Mouse (Mus musculus) midbrain, postnatal 0 days (tissue): ENCODE data around the gene Vmn1r4. TPM values are rescaled to one million over a fixed set of nuclear protein-coding genes. Genes with fewer than 3 reads are reported as not detected.

ENCODE experiments used
- ATAC-seq: fragments of 200-750 bp; cut with Nextera tagmentation; 2 replicates; pipeline ENCODE4 v1.8.0; 2017; ENCODE audit warnings: moderate number of reproducible peaks, mild to moderate bottlenecking, moderate TSS enrichment, moderate library complexity; ENCODE audit not compliant: low FRiP score
- DNase-seq: peaks from one replicate; pipeline ENCODE4 v3.0.0-alpha.2; 2015; ENCODE audit warnings: low spot score
- H3K27ac ChIP-seq: fragments of 300-500 bp; sonication (generic); 2 replicates; pipeline ENCODE4 v1.5.1; 2014; ENCODE audit warnings: low read depth, mild to moderate bottlenecking, low read length, mixed read lengths
- H3K27me3 ChIP-seq: fragments of 300-500 bp; sonication (generic); 2 replicates; pipeline ENCODE4 v1.6.1; 2014; ENCODE audit warnings: low read length, control low read depth, mixed read lengths; ENCODE audit not compliant: insufficient read depth
- H3K36me3 ChIP-seq: fragments of 300-500 bp; sonication (generic); 2 replicates; pipeline ENCODE4 v1.6.1; 2014; ENCODE audit warnings: low read length, control low read depth, mixed read lengths; ENCODE audit not compliant: insufficient read depth
- H3K4me1 ChIP-seq: fragments of 300-500 bp; sonication (generic); 2 replicates; pipeline ENCODE4 v1.6.1; 2014; ENCODE audit warnings: mild to moderate bottlenecking, control low read depth, antibody characterized with exemption, low read length, mixed read lengths; ENCODE audit not compliant: insufficient read depth
- H3K4me2 ChIP-seq: fragments of 300-500 bp; sonication (generic); 2 replicates; pipeline ENCODE4 v1.6.1; 2014; ENCODE audit warnings: low read depth, mild to moderate bottlenecking, low read length, mixed read lengths; ENCODE audit not compliant: poor library complexity, severe bottlenecking
- H3K4me3 ChIP-seq: fragments of 300-500 bp; sonication (generic); 2 replicates; pipeline ENCODE4 v1.5.1; 2014; ENCODE audit warnings: low read depth, mild to moderate bottlenecking, low read length, moderate library complexity
- H3K9ac ChIP-seq: fragments of 300-500 bp; sonication (generic); replicated peaks from 2 replicates; pipeline ENCODE4 v1.6.1; 2014; ENCODE audit warnings: mild to moderate bottlenecking, low read length, moderate library complexity, mixed read lengths; ENCODE audit not compliant: poor library complexity, severe bottlenecking
- H3K9me3 ChIP-seq: fragments of 300-500 bp; sonication (generic); 2 replicates; pipeline ENCODE4 v1.6.1; 2016; ENCODE audit warnings: low read length, control low read depth
- CTCF ChIP-seq: IDR thresholded peaks from 2 replicates; pipeline ENCODE4 v1.5.1; 2016; ENCODE audit warnings: antibody characterized with exemption, mild to moderate bottlenecking
- WGBS: fragments of 180-500 bp; shearing (Covaris S2); extraction: QIAGEN DNeasy Blood & Tissue Kit; methylation state at CpG from one replicate; pipeline ENCODE4 v1.1.7; 2014; 5-methylcytosine and 5-hydroxymethylcytosine counted together
- polyA plus RNA-seq: library from polyadenylated mRNA; unstranded; fragments of >200 nt; fragmentation: Nextera tagmentation; extraction: Ambion mirVana; gene quantifications from 2 replicates; pipeline ENCODE4 v1.2.1, GENCODE M21; 2015
- total RNA-seq: library from RNA; depleted of rRNA; stranded (reverse); fragments of >200 nt; gene quantifications from 2 replicates; pipeline ENCODE4 v1.2.3, GENCODE M21; 2014; rRNA removed

Gene Vmn1r4
- total RNA-seq, result 0.33 and 1.7 TPM in 2 replicates
- 0.46 and 0.88 TPM in 2 replicates for polyA plus RNA-seq

- WGBS, result 4% methylated on average over 64 of the region's 64 CpGs
- ATAC-seq (peak; percentile 97), DNase-seq (peak; percentile 98)
- H3K9ac ChIP-seq, result peak within 1 kb of the TSS; percentile 81
- peak within 1 kb of the TSS; percentile 89 for H3K27ac ChIP-seq
- peak within 1 kb of the TSS; percentile 71 for H3K4me3 ChIP-seq
- H3K36me3 ChIP-seq, result no peaks in the 10 kb centered on the region
- TF ChIP-seq CTCF, result no peak; the same call in 1 of the 2 replicates
- 0 out of 2 replicates have a peak, but pooled peaks cover 4% of the 10 kb centered on the region for H3K27me3 ChIP-seq
- 0 out of 2 replicates have a peak, but pooled peaks cover 4% of the 10 kb centered on the region for H3K4me1 ChIP-seq
- no peaks in the 10 kb centered on the region for H3K9me3 ChIP-seq
- H3K4me2 ChIP-seq, result peak within 1 kb of the TSS; percentile 53
Observed at GRCm38 (mm10) chr6:56923726-56924707, at the start of gene Vmn1r4, which contains the start of gene Nt5c3. Vmn1r4 (plus strand) TSS chr6:56924015. Nt5c3 (minus strand) TSS chr6:56923932.

GRCm38 (mm10) chr6:56876870-56877269 lies 46.9 kb upstream of the Vmn1r4 start:
- no peak for TF ChIP-seq CTCF
- DNase-seq (no peak), ATAC-seq (no peak)
- Histone ChIP-seq H3K4me1 (no peaks in the 10 kb centered on the region), H3K9ac (no peak overlapping the region), H3K36me3 (peaks cover 13% of the 10 kb centered on the region), H3K4me3 (no peak overlapping the region), H3K27me3 (no peaks in the 10 kb centered on the region), H3K27ac (no peak overlapping the region), H3K9me3 (no peaks in the 10 kb centered on the region), H3K4me2 (no peak overlapping the region)
- WGBS, result 95% methylated on average over 4 of the region's 4 CpGs

- Histone ChIP-seq H3K9ac (no peak overlapping the region), H3K27ac (no peak overlapping the region), H3K36me3 (peaks cover 18% of the 10 kb centered on the region), H3K4me3 (no peak overlapping the region), H3K9me3 (no peaks in the 10 kb centered on the region), H3K4me2 (no peak overlapping the region), H3K27me3 (no peaks in the 10 kb centered on the region), H3K4me1 (no peaks in the 10 kb centered on the region)
- ATAC-seq (no peak), DNase-seq (no peak)
- 93% methylated on average over 8 of the region's 8 CpGs for WGBS
- peak; percentile 23; the same call in 1 of the 2 replicates for TF ChIP-seq CTCF
Observed at GRCm38 (mm10) chr6:56877985-56878384, 45.8 kb upstream of the Vmn1r4 start.

- Histone ChIP-seq H3K9me3 (no peaks in the 10 kb centered on the region), H3K27ac (no peak overlapping the region), H3K4me2 (no peak overlapping the region), H3K36me3 (peaks cover 26% of the 10 kb centered on the region), H3K4me1 (no peaks in the 10 kb centered on the region), H3K27me3 (no peaks in the 10 kb centered on the region), H3K4me3 (no peak overlapping the region), H3K9ac (no peak overlapping the region)
- DNase-seq (no peak), ATAC-seq (peak; percentile 18; the same call in 1 of the 2 replicates)
- no peak for TF ChIP-seq CTCF
- 72% methylated on average over 1 of the region's 1 CpGs for WGBS
Observed at GRCm38 (mm10) chr6:56879352-56879955, 44.4 kb upstream of the Vmn1r4 start.

GRCm38 (mm10) chr6:56888561-56888960 lies 35.3 kb upstream of the Vmn1r4 start:
- 95% methylated on average over 6 of the region's 6 CpGs for WGBS
- Histone ChIP-seq H3K4me3 (no peak overlapping the region), H3K4me1 (no peaks in the 10 kb centered on the region), H3K27me3 (no peaks in the 10 kb centered on the region), H3K36me3 (peaks cover 41% of the 10 kb centered on the region), H3K9me3 (no peaks in the 10 kb centered on the region), H3K9ac (no peak overlapping the region), H3K27ac (no peak overlapping the region), H3K4me2 (no peak overlapping the region)
- TF ChIP-seq CTCF, result no peak
- ATAC-seq (no peak), DNase-seq (no peak)
